Mouse (Mus musculus): ENCODE data around the gene Pcgf6. TPM values are rescaled to one million over a fixed set of nuclear protein-coding genes. Genes with fewer than 3 reads are reported as not detected.
"Not testable (repeated sequence)": the region's sequence is repeated elsewhere in the genome, so short reads cannot be mapped to it uniquely, and the experiment has no call there.

The Pcgf6 gene
- polyA plus RNA-seq, 1 experiment, result 5.4 TPM

GRCm38 (mm10) chr19:47003742-47004511 lies 46.8 kb downstream of the Pcgf6 start:
- WGBS, result 68% methylated on average over 6 of the region's 6 CpGs
- DNase-seq (ENCODE audit: low read depth, low spot score), result no peak

GRCm38 (mm10) chr19:47000357-47000756 lies 50.3 kb downstream of the Pcgf6 start:
- 81% methylated on average over 2 of the region's 3 CpGs for WGBS

GRCm38 (mm10) chr19:46999753-47000152 lies 51.0 kb downstream of the Pcgf6 start:
- 57% methylated on average over 6 of the region's 6 CpGs for WGBS
- DNase-seq (ENCODE audit: low read depth, low spot score), result no peak

More at GRCm38 (mm10) chr19:47000357-47000756, 50.3 kb downstream of the Pcgf6 start:
- not testable (repeated sequence) for DNase-seq (ENCODE audit: low read depth, low spot score)

GRCm38 (mm10) chr19:46998953-46999352 lies 51.8 kb downstream of the Pcgf6 start:
- no peak for DNase-seq (ENCODE audit: low read depth, low spot score)
- 76% methylated on average over 4 of the region's 4 CpGs for WGBS

- DNase-seq (ENCODE audit: low read depth, low spot score), result no peak
- WGBS, result 66% methylated on average over 8 of the region's 8 CpGs
Measured at GRCm38 (mm10) chr19:46998168-46998870, 52.4 kb downstream of the Pcgf6 start.

GRCm38 (mm10) chr19:46996095-46996494 lies 54.6 kb downstream of the Pcgf6 start:
- DNase-seq (ENCODE audit: low read depth, low spot score), result no peak
- WGBS, result 82% methylated on average over 9 of the region's 9 CpGs

GRCm38 (mm10) chr19:46992329-46992728 lies 58.4 kb downstream of the Pcgf6 start:
- not testable (repeated sequence) for DNase-seq (ENCODE audit: low read depth, low spot score)
- 66% methylated on average over 4 of the region's 4 CpGs for WGBS

- WGBS, result 5% methylated on average over 5 of the region's 5 CpGs
- no peak for DNase-seq (ENCODE audit: low read depth, low spot score)
Measured at GRCm38 (mm10) chr19:46991145-46991544, 59.6 kb downstream of the Pcgf6 start.

- WGBS, result 49% methylated on average over 8 of the region's 8 CpGs
- not testable (repeated sequence) for DNase-seq (ENCODE audit: low read depth, low spot score)
Measured at GRCm38 (mm10) chr19:46990625-46991024, 60.1 kb downstream of the Pcgf6 start.

GRCm38 (mm10) chr19:46990153-46990518 lies 60.6 kb downstream of the Pcgf6 start:
- no peak for DNase-seq (ENCODE audit: low read depth, low spot score)
- 87% methylated on average over 3 of the region's 3 CpGs for WGBS

- WGBS, result 65% methylated on average over 20 of the region's 20 CpGs
Measured at GRCm38 (mm10) chr19:46989479-46990152, 61.1 kb downstream of the Pcgf6 start.

GRCm38 (mm10) chr19:46988231-46989087 lies 62.2 kb downstream of the Pcgf6 start:
- WGBS, result 26% methylated on average over 16 of the region's 16 CpGs
- DNase-seq (ENCODE audit: low read depth, low spot score), result no peak

More at GRCm38 (mm10) chr19:46989479-46990152, 61.1 kb downstream of the Pcgf6 start:
- no peak for DNase-seq (ENCODE audit: low read depth, low spot score)

- WGBS, result 41% methylated on average over 6 of the region's 6 CpGs
Measured at GRCm38 (mm10) chr19:46987646-46988045, 63.1 kb downstream of the Pcgf6 start.

GRCm38 (mm10) chr19:46984726-46985622 lies 65.7 kb downstream of the Pcgf6 start:
- WGBS, result 53% methylated on average over 13 of the region's 13 CpGs
- DNase-seq (ENCODE audit: low read depth, low spot score), result no peak

More at GRCm38 (mm10) chr19:46987646-46988045, 63.1 kb downstream of the Pcgf6 start:
- DNase-seq (ENCODE audit: low read depth, low spot score), result no peak

- WGBS, result 17% methylated on average over 11 of the region's 11 CpGs
- DNase-seq (ENCODE audit: low read depth, low spot score), result no peak
Measured at GRCm38 (mm10) chr19:46983966-46984380, 66.7 kb downstream of the Pcgf6 start.
